Mouse (Mus musculus): ENCODE measurements around the gene Sel1l.

Gene Sel1l

GRCm38 (mm10) chr12:91818726-91819125 is 30.2 kb downstream of the Sel1l start:
- DNase-seq (ENCODE audit: low read depth, low spot score): no peak

- DNase-seq (ENCODE audit: low read depth, low spot score): peak; percentile 83
Observed at GRCm38 (mm10) chr12:91815990-91816389, 33.0 kb downstream of the Sel1l start.

GRCm38 (mm10) chr12:91815552-91815951 is 33.4 kb downstream of the Sel1l start:
- no peak for DNase-seq (ENCODE audit: low read depth, low spot score)

GRCm38 (mm10) chr12:91808911-91809310 is 40.0 kb downstream of the Sel1l start:
- no peak for DNase-seq (ENCODE audit: low read depth, low spot score)

- no peak for DNase-seq (ENCODE audit: low read depth, low spot score)
Observed at GRCm38 (mm10) chr12:91807761-91808160, 41.2 kb downstream of the Sel1l start.

- no peak for DNase-seq (ENCODE audit: low read depth, low spot score)
Observed at GRCm38 (mm10) chr12:91807095-91807494, 41.9 kb downstream of the Sel1l start.

- DNase-seq (ENCODE audit: low read depth, low spot score): peak; percentile 76
Observed at GRCm38 (mm10) chr12:91804262-91804661, 44.7 kb downstream of the Sel1l start.

GRCm38 (mm10) chr12:91803207-91803932 is 45.6 kb downstream of the Sel1l start:
- peak; percentile 95 for DNase-seq (ENCODE audit: low read depth, low spot score)

- peak; percentile 89 for DNase-seq (ENCODE audit: low read depth, low spot score)
Observed at GRCm38 (mm10) chr12:91802586-91803206, 46.3 kb downstream of the Sel1l start.

GRCm38 (mm10) chr12:91800861-91801385 is 48.0 kb downstream of the Sel1l start:
- DNase-seq (ENCODE audit: low read depth, low spot score): peak; percentile 57

- peak; percentile 70 for DNase-seq (ENCODE audit: low read depth, low spot score)
Observed at GRCm38 (mm10) chr12:91799821-91800335, 49.1 kb downstream of the Sel1l start.

GRCm38 (mm10) chr12:91799379-91799773 is 49.6 kb downstream of the Sel1l start:
- DNase-seq (ENCODE audit: low read depth, low spot score): peak; percentile 73

- DNase-seq (ENCODE audit: low read depth, low spot score): peak; percentile 78
Observed at GRCm38 (mm10) chr12:91798720-91799378, 50.1 kb downstream of the Sel1l start.

- DNase-seq (ENCODE audit: low read depth, low spot score): peak; percentile 16
Observed at GRCm38 (mm10) chr12:91796774-91797173, 52.2 kb downstream of the Sel1l start.

- DNase-seq (ENCODE audit: low read depth, low spot score): peak; percentile 92
Observed at GRCm38 (mm10) chr12:91793266-91793665, 55.7 kb downstream of the Sel1l start.

GRCm38 (mm10) chr12:91791822-91792221 is 57.1 kb downstream of the Sel1l start:
- DNase-seq (ENCODE audit: low read depth, low spot score): peak; percentile 71

- DNase-seq (ENCODE audit: low read depth, low spot score): peak; percentile 75
Observed at GRCm38 (mm10) chr12:91789801-91790200, 59.2 kb downstream of the Sel1l start.

GRCm38 (mm10) chr12:91788446-91788845 is 60.5 kb downstream of the Sel1l start:
- DNase-seq (ENCODE audit: low read depth, low spot score): peak; percentile 61

- DNase-seq (ENCODE audit: low read depth, low spot score): no peak
Observed at GRCm38 (mm10) chr12:91787959-91788437, 61.0 kb downstream of the Sel1l start, which contains the start of gene Ston2. Gene Ston2, minus strand, starts transcription at chr12:91788387.

GRCm38 (mm10) chr12:91786355-91786754 is 62.6 kb downstream of the Sel1l start:
- DNase-seq (ENCODE audit: low read depth, low spot score): no peak

- no peak for DNase-seq (ENCODE audit: low read depth, low spot score)
Observed at GRCm38 (mm10) chr12:91781432-91781831, 67.5 kb downstream of the Sel1l start.

GRCm38 (mm10) chr12:91780531-91780930 is 68.4 kb downstream of the Sel1l start:
- no peak for DNase-seq (ENCODE audit: low read depth, low spot score)
